Mouse (Mus musculus) WW6 (cell line): ENCODE measurements around the gene Amhr2.

Source experiments
- DNase-seq: peaks from one replicate; pipeline ENCODE4 v3.0.0-alpha.2; 2013; ENCODE audit warnings: low read depth, low spot score

Gene Amhr2

GRCm38 (mm10) chr15:102470605-102471294 is 25.6 kb downstream of the Amhr2 start:
- DNase-seq, result no peak

GRCm38 (mm10) chr15:102471295-102471645 is 26.1 kb downstream of the Amhr2 start:
- DNase-seq, result no peak

DNA sequence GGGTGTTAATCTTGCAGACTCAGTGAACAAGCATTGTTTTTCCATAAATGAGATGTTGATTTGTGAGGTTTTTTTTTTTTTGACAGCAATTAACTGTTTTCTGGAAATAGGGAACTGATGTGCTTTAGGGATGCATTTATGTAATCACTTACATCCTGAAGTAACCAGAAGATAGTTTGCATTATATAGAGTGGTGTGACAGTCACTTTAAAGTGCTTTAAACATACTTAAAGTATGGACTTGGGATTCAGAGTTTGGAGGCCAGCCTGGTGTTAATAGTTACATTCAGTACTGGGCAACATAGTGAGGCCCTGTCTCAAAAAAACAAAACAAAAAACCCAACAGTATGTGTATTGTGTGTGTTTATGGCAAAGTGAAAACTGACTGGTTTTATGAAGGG is 26.6 kb downstream of the Amhr2 start:
- DNase-seq, result no peak

DNA sequence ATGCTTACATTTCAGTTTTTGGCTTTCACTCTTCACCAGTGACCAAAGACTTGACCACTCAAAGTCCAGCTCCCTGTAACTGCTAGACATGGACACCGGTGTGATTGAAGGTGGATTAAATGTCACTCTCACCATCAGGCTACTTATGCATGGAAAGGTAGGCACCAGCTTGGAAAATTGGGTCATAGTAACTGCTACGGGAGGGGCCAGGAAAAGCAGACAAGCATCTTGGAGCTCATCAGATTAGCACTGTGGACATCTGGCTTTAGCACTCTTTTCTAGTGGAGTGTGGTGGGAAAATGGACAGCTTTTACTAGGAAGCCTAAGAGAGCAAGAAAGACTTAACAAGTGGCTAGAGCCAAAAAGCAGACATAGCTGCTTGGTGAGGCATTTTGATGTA is 28.1 kb downstream of the Amhr2 start:
- DNase-seq, result no peak

DNA sequence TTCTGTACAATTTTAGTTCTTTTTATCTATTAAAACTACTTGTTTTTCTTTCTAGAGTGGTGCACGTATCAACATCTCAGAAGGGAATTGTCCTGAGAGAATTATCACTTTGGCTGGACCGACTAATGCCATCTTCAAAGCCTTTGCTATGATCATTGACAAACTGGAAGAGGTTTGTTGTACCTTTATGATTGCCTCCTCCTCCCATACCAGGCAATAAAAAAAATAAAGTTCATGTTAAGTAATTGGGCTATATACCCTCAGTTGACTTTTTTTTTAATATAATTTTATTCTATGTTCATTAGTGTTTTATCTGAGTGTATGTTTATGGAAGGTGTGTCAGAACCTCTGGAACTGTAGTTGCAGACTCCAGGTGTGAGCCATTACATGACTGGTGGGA is 29.4 kb downstream of the Amhr2 start:
- DNase-seq, result no peak

DNA sequence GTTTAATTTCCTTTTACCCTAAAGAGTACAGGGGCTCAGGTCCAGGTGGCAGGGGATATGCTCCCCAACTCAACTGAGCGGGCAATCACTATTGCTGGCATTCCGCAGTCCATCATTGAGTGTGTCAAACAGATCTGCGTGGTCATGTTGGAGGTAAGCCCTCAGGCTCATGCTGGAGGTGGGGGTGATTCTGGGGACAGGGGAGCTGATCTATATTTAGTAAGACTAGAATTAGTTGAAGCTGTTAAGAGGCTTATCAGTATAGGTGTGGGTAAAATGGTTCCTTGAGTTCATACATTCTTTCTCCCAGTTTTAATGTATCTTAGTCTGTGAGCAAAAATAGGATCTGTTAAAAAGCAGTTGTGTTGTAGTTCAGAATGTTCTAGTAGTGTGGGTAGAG is 38.0 kb downstream of the Amhr2 start:
- no peak for DNase-seq

DNA sequence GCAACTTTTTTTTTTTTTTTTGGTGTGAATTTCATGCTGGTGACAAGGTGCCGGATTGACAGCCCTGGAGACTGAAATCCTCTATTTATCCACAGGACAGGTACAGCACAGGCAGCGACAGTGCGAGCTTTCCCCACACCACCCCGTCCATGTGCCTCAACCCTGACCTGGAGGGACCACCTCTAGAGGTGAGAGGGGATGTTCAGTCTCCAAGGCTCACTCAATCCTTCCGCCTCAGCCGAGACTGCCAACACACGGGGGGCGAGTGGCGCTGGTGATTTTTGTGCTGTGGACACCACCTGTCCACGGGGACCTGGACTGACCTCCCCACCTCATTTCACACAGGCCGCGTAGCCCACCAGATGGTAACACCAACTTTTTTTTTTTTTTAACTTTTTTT is 40.7 kb downstream of the Amhr2 start:
- DNase-seq, result no peak

GRCm38 (mm10) chr15:102487664-102488063 is 42.5 kb downstream of the Amhr2 start:
- DNase-seq, result no peak

GRCm38 (mm10) chr15:102498322-102498721 is 53.2 kb downstream of the Amhr2 start:
- DNase-seq, result no peak

GRCm38 (mm10) chr15:102499370-102499769 is 54.2 kb downstream of the Amhr2 start:
- DNase-seq, result no peak

DNA sequence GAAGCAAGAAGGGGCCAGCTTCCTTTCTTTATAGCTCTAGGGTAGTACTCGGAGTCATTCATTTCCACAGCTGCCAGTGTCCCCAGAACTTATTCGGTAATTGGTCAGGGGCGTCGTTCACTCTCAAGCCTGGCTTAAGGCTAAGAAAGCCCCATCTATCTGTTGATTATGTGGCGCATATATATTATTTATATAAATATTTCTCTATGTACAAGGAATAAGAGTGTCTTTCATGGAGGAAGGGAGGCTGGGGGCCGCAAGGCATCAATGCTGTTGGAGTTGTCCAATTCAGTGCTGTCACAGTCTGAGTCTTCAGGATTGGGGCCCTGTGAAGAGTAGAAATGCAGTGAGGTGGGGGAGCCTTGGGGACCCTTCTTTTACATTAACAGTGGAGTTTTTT is 54.7 kb downstream of the Amhr2 start:
- DNase-seq, result no peak

DNA sequence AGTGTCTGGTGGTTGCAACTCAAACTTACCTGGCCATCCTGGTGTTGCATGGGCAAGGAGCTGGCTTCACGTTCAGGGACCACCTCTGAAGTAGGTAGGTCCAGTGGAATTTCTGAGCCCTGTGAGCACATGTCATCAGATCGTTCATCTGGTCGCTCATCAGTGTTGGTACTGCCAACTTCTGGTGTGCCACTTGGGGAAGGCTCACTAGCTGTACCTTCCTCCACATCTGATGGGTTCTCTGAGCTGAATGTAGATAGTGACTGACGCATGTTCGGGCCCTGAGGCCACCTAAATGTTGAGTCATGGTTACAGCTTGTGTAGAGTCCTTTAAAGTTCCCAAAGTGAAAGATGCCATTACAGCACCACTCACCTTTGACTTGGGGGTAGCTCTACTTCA is 55.3 kb downstream of the Amhr2 start:
- DNase-seq, result no peak

GRCm38 (mm10) chr15:102501084-102501814 is 56.1 kb downstream of the Amhr2 start:
- no peak for DNase-seq

DNA sequence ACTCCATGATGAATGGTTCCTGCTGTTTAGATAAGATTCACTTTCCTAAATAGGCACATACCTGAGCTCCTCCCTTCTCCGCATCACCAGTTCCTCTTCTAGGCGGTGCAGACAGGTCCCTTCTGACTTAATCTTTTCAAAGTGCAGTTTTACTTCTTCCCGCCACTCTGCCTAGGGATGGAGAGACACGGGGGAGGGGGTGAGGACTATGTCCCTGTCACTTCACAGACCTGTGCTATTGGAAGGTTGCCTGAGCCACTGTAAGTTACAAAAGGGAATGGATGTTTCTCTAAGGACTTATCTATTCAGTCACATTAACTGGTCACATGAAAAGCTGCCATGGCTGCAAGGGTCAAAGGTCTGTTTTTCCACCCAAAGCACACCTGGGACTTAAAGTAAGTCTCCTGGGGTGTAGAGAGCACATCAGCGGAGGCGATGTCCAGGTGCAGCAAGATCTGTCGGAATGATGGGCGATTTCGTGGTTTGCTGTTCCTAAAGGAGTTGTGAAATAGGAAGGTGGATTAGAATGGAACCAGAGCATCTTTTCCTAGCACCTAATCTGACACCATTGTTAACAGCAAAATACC is 57.2 kb downstream of the Amhr2 start:
- DNase-seq, result no peak

DNA sequence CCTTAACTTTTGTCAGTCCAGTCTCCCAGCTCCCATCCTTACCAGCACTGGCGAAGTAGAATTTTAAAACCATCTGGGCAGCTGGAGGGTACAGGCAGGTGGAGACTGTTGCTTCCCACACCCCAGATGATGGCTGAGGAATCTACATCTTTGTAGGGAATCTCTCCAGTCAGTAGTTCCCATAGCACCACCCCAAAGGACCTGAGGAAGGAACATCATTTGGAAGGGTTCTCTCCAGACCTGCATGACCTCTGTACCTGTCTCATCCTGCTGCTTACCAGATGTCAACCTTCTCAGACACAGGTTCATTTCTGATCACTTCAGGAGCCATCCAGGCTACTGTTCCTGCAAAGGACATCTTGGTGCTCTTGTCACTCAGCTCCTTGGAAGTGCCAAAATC is 58.3 kb downstream of the Amhr2 start, which contains the start of gene Gm10337:
TSS of gene Gm10337 (plus strand) at position 276 of the 400 bp plus-strand sequence.
- no peak for DNase-seq
